Mouse (Mus musculus) lung, adult 2 months (tissue): ENCODE data around the gene Hist1h3e. TPM values are rescaled to one million over a fixed set of nuclear protein-coding genes. Genes with fewer than 3 reads are reported as not detected.
A peak's percentile ranks its signal among the peaks of the same experiment; 100 is the strongest.
"Not testable (repeated sequence)": the region's sequence is repeated elsewhere in the genome, so short reads cannot be mapped to it uniquely, and the experiment has no call there.

ENCODE experiments used
- DNase-seq: peaks from one replicate; pipeline ENCODE4 v3.0.0; 2022
- H3K4me1 ChIP-seq: fragments of 200-500 bp; 2 replicates; pipeline ENCODE4 v1.6.1; 2011; ENCODE audit warnings: low read length; ENCODE audit not compliant: control insufficient read depth, insufficient read depth
- H3K4me3 ChIP-seq: fragments of 200-500 bp; replicated peaks from 2 replicates; pipeline ENCODE3; 2011; ENCODE audit warnings: low read depth, mild to moderate bottlenecking, control low read depth, low read length; ENCODE audit errors: extremely low read depth
- CTCF ChIP-seq: fragments of 200-500 bp; IDR thresholded peaks from 2 replicates; pipeline ENCODE4 v1.5.1; 2011; ENCODE audit warnings: mild to moderate bottlenecking, low read length, control low read depth; ENCODE audit not compliant: insufficient read depth
- POLR2A ChIP-seq: fragments of 200-500 bp; IDR thresholded peaks from 2 replicates; pipeline ENCODE4 v1.6.1; 2011; ENCODE audit warnings: low read depth, mild to moderate bottlenecking, control low read depth, low read length, borderline replicate concordance; ENCODE audit errors: extremely low read depth
- WGBS: fragments of 180-500 bp; shearing (Covaris S2); methylation state at CpG from one replicate; pipeline ENCODE4 v1.1.7; 2018; 5-methylcytosine and 5-hydroxymethylcytosine counted together
- polyA plus RNA-seq: library from polyadenylated mRNA; depleted of rRNA; stranded (reverse); fragments of >200 nt; gene quantifications from 2 replicates; pipeline ENCODE4 v1.2.3, GENCODE M21; 2012

Hist1h3e gene
- polyA plus RNA-seq, 1 experiment, result 9.2 TPM

DNA sequence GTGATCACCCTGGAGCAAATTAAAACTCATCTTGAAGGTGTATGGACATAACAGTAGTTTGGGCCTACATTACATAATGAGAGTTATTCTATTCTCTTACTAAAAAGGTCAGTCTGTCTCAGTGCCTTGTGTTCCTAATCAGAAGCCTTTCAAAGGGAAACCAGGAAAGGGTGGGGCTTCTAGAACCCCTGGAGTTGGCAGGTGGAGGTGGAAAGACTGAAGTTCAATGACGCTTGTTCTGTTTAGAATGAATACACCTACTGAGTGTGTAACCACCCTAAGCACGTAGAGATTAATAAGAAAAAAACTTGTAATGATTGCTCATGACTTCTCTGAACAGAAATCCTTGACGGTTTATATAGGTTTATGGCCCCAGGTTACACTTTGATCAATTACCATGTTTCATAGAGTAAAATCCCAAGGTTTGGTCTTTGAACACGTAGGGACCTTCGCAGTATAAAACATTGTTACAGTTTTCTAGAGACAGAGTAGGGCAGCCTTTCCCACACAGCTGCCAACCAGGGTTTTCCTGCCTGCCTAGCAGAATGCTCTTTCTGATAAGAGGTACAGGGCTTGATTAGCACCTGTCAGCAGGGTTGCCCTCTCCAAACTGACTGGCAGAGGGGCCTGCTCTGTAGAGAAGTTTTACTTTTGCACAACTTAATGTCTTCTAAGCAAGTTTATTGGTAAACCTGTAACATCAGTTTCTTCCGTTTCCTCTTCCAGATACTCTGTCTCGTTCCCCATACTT lies 33.6 kb upstream of the Hist1h3e start:
- H3K4me1 ChIP-seq, result peaks cover 5% of the 10 kb centered on the region
- TF ChIP-seq CTCF, result no peak
- no peak for TF ChIP-seq POLR2A
- WGBS, result 78% methylated on average over 7 of the region's 7 CpGs
- no peak for DNase-seq
- no peak overlapping the region for H3K4me3 ChIP-seq

DNA sequence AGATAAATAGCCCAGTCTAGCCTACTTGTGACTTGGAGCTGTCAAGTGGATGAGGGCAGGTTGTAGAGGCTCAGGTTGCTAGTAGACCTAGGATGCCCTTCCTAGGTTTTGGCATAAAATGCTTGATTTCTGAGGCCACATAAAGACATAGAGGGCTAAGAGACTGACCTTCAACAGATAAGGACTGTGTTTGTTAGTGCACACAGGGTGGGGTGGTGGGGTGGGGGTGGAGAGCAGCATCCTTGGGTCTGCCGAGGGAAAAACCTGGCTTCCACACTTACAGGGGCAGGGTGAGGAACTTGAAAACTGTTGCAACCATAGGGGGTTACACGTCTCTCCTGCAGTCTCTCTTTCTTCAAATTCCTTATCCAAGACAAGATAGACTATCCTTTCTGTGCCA lies 33.0 kb upstream of the Hist1h3e start:
- TF ChIP-seq POLR2A, result no peak
- TF ChIP-seq CTCF, result no peak
- WGBS, result 64% methylated on average over 2 of the region's 2 CpGs
- H3K4me3 ChIP-seq, result no peak overlapping the region
- no peak for DNase-seq
- H3K4me1 ChIP-seq, result peaks cover 5% of the 10 kb centered on the region

DNA sequence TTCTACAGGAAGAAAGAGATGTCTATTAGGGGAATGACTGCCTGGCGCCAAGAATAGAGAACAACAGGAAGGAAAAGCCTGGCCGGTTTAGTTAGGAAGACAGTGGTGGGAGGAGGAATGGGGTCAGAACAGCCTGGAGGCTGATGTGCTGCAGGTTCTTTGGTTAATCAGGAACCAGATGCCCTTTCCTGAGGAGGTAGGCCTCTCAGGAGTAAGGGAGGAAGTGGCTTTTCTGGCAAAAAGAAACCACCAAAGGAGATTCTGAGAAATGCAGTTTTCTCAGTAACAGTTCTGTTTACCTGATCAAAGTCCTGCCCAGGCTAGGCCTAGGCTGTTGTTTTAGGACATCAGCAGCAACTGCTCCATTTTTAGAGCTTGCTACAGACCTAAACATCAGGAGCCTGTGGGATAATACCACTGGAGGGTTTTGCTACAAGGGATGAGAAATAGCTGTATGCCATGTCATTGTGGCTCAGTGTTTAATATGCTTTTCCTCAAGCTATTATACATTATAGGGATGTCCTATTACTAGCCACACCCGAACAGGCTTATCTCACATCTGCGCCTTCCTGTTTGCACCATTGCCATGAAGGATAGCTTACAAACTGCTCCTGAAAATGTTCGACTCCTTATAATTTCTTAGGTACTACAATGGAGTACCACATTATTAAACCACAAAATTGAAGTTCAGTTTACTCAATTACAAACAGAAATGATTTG lies 31.0 kb upstream of the Hist1h3e start:
- TF ChIP-seq POLR2A, result no peak
- no peak for TF ChIP-seq CTCF
- Histone ChIP-seq H3K4me1 (peaks cover 5% of the 10 kb centered on the region), H3K4me3 (no peak overlapping the region)
- WGBS, result 40% methylated on average over 5 of the region's 5 CpGs
- no peak for DNase-seq

DNA sequence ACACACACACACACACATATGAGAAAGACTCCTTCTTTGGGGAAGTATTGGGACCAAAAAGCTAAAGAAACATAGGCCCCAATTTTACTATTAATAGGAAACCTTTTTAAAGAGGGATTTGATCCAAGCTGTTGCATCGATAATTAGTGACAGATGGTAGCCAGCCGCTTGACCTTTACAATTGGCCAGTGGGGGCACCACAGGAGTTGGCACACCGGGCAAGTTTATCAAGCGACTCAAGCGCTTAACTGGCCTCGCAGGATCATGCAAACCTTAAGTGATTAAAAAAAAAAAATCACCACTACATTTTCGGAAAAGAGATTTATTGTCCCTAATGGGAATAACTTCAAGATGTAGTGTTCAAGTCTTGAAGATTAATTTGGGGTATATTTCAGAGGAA lies 30.4 kb upstream of the Hist1h3e start:
- Histone ChIP-seq H3K4me1 (peaks cover 5% of the 10 kb centered on the region; the same call in 1 of the 2 replicates), H3K4me3 (no peak overlapping the region)
- no peak for DNase-seq
- 52% methylated on average over 7 of the region's 7 CpGs for WGBS
- TF ChIP-seq POLR2A (no peak), CTCF (no peak)

DNA sequence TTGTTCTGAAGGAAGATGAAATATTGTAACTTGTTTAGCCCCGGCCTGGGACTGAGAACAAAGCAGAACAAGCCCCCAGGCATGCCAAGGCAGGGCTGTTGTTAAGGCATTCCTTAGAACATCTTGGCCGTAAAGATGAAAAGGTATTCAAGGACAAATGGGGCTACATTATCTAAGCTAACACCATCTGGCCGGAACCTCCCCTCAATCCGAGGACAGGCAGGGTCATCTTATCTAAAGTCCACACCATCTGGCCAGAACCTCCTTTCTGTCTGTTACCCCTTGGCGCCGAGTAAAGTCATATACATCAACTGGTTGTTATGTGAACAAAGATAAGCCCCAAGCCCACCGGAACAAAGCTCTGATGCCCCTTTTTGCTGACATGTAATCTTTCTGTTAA lies 29.7 kb upstream of the Hist1h3e start:
- H3K4me1 ChIP-seq, H3K4me3 ChIP-seq, DNase-seq: not testable (repeated sequence)
- WGBS, result 85% methylated on average over 7 of the region's 7 CpGs

DNA sequence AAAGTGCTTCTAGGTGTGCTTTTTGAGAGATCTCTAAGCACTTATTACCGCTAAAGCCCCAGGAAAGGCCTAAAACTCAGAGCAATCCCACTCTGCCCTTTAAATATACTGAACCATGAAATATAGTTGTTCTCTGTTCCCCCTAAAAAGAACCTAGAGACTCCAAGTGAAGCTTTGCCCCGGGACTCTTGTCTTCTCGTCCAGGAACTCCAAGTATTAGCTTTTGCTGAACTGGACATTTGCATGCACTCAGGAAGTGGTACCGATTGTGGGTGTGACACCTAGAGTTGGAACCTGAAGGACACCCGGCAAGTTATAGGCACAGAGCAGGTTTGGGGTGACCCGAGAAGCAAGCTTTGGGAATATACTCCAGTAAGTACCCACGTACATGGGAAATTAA lies 29.0 kb upstream of the Hist1h3e start:
- TF ChIP-seq POLR2A (no peak), CTCF (no peak)
- Histone ChIP-seq H3K4me3 (no peak overlapping the region), H3K4me1 (peaks cover 5% of the 10 kb centered on the region; the same call in 1 of the 2 replicates)
- no peak for DNase-seq
- 87% methylated on average over 7 of the region's 7 CpGs for WGBS

DNA sequence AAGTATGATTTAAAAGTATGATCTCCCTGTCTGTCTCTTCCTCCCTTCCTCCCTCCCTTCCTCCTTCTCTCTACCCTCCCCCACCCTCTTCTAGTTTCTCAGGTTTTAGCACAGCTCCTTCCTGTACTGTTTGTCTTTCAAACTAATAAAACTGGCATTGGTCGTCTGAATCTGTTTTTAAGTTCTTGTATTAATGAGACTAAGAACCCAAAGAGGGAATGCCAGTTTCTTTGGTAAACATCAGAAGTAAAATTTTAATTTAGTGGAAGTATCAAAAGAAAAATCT lies 24.7 kb upstream of the Hist1h3e start:
- Histone ChIP-seq H3K4me3 (no peak overlapping the region), H3K4me1 (peaks cover 2% of the 10 kb centered on the region; the same call in 1 of the 2 replicates)
- DNase-seq, result no peak
- 0% methylated on average over 1 of the region's 1 CpGs for WGBS
- TF ChIP-seq CTCF (no peak), POLR2A (no peak)

DNA sequence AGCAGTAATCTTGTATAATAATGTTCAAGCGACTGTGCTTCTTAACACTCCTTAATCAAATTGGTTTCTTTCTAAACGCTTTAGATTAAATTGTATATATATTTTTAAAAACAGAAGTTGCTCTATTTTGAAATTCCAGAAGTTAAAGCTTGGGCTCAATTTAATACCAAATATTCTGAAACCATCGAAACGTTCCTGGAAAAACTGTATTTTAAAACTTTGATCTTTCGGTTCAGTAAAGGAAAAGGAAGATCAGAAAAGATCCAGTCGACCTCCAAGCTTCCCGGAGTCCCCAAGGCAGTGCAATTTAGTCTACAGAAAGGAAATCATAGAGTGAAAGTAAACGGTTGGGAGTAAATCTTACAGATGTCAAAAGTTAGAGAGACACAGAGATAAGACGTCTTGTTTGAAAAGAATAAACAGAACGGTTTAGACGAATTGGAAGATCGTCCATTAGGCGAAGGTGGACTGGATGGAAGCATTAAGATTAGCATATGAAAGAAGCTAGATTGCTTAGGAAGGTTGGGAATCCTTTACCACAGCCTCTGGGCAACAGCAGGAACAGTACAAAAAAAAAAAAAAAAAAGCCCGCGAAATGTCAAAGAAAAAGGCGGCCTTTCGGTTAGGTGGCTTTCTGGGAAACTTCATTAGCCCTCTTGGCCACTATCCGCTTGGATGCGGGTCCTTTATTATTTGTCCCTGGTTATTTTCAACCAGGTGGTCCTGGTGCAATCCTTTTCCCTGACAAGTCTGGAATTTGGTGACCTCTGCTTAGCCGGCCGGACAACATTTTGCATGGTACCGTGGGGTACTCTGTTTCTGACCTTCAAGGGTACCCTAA lies 24.1 kb upstream of the Hist1h3e start:
- peak; percentile 16 for DNase-seq
- TF ChIP-seq CTCF (no peak), POLR2A (no peak)
- peak overlapping the region; percentile 64 for H3K4me3 ChIP-seq
- 2% methylated on average over 22 of the region's 22 CpGs for WGBS
- H3K4me1 ChIP-seq, result peaks cover 2% of the 10 kb centered on the region; the same call in 1 of the 2 replicates

DNA sequence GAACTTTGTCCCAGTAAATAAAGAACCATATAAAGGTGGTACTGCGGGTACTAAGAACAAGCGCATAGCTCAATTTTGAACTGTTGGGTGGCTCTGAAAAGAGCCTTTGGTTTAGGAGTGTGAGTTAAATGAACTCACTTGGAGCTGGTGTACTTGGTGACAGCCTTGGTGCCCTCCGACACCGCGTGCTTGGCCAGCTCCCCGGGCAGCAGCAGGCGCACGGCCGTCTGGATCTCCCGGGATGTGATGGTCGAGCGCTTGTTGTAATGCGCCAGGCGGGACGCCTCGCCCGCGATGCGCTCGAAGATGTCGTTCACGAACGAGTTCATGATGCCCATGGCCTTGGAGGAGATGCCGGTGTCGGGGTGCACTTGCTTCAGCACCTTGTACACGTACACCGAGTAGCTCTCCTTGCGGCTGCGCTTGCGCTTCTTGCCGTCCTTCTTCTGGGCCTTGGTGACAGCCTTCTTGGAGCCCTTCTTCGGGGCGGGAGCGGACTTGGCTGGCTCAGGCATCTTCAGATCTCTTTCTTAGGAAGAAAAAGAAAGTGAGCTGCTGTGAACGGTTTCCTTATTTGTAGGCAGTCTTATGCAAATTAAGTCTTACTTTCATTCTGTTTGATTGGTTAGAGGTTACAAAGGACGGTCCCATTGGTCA lies 23.4 kb upstream of the Hist1h3e start:
- TF ChIP-seq POLR2A, result peak; percentile 97
- DNase-seq, result peak; percentile 63
- not testable (repeated sequence) for H3K4me1 ChIP-seq
- peak overlapping the region; percentile 91 for H3K4me3 ChIP-seq
- WGBS, result under 1% methylated on average over 34 of the region's 36 CpGs
